8 mouse cellular contexts compared by ENCODE assay signal in the genomic region with DNA sequence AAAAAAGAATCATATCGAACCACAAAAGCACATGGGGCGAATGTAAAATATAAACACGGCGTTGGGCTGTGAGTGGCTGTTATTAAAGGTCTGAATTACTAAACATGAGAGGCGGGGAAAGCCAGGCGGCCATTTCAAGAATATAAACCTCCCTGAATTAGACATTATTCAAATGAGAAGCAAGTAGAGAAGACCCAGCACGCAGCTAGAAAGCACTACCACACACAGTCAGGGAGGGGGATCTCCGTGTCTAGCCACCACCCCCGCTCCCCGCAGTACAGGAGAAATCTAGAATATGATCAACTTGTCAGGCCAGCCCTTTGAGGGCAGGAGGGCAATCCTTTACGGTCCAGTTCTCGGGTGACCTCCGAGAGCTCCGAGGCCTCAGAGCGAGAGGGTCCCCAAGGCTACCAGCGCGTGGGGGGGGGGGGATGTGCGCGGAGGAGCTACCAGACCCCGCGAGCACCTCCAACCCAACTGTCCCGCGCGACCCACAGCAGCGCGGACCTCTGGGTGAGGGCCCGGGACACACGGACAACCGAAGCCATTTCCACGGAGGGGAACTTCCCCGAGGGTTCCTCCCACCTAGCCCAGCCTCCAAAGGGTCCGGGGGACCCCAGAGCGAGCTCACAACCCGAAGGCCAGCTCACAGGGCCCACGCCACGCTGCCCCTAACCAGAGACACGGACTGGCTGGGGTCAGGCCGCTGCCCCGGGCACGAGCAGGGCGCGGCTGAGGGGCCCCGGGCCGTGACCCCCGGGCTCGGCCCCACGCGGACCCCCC. TPM values are rescaled to one million over a fixed set of nuclear protein-coding genes. Genes with fewer than 3 reads are reported as not detected.
DNase-seq lines count a peak whose midpoint lies in the region; ATAC-seq and TF ChIP-seq lines count a peak whose summit lies in the region.

No protein-coding gene starts in this region.

- CTCF ChIA-PET in Patski (lab: Charles Lee): interaction anchor here (1.1 to 1.6 kb wide), 3 partner anchors 148 to 221 kb away, joined by 3 to 7 read pairs (median 6); no protein-coding TSS in a partner anchor

- in situ Hi-C loops in Patski (cut with MboI; ENCODE audit: low pct_unique_long_range_greater_than_20kb): loop anchor here (10.0 kb wide), 1 partner anchor 227 kb away; no protein-coding TSS in a partner anchor

- H3K27ac ChIP-seq in hindbrain, embryonic 14.5 days: peak overlapping the region; percentile 94

- H3K4me3 ChIP-seq in hindbrain, embryonic 14.5 days (replicated peaks; ENCODE audit: low read length): peak overlapping the region; percentile 87

- peak; percentile 14 for ATAC-seq in Patski
- ATAC-seq in hindbrain, embryonic 14.5 days (ENCODE audit: low FRiP score): peak; percentile 12; the same call in 1 of the 2 replicates
- peak; percentile 3 for ATAC-seq in megakaryocyte, adult 5-6 weeks (ENCODE audit: poor library complexity, severe bottlenecking)

- H3K36me3 ChIP-seq in hindbrain, embryonic 14.5 days (replicated peaks; ENCODE audit: control insufficient read depth, insufficient read depth): no peaks in the 10 kb centered on the region

- under 1% methylated on average over 45 of the region's 48 CpGs for WGBS in hindbrain, embryonic 14.5 days

- H3K4me2 ChIP-seq in hindbrain, embryonic 14.5 days (replicated peaks): peak overlapping the region; percentile 91

- TF ChIP-seq CTCF in Patski (IDR thresholded peaks at IDR 0.05): no peak

- H3K4me1 ChIP-seq in hindbrain, embryonic 14.5 days (replicated peaks; ENCODE audit: control insufficient read depth, insufficient read depth, low read length): peaks cover 13% of the 10 kb centered on the region

- POLR2A ChIA-PET in Patski (lab: Charles Lee): interaction anchor here (1.9 kb wide), 1 partner anchor 9 kb away, joined by 4 read pairs; no protein-coding TSS in a partner anchor

- H3K9me3 ChIP-seq in hindbrain, embryonic 14.5 days (ENCODE audit: control insufficient read depth, low read length): no peaks in the 10 kb centered on the region

- no peaks in the 10 kb centered on the region for H3K27me3 ChIP-seq in Patski
- H3K27me3 ChIP-seq in hindbrain, embryonic 14.5 days (ENCODE audit: control insufficient read depth, insufficient read depth, low read length): no peaks in the 10 kb centered on the region

- peak overlapping the region; percentile 98 for H3K9ac ChIP-seq in hindbrain, embryonic 14.5 days

- DNase-seq in Patski (ENCODE audit: low read depth, low spot score): peak; percentile 15
- DNase-seq in cerebellum, postnatal 10 days: peak; percentile 61
- peak; percentile 29 to 38 for DNase-seq in frontal cortex, postnatal 14 days (ENCODE audit: low spot score in 2 of 2)
- peak; percentile 56 for DNase-seq in hindbrain, embryonic 14.5 days (ENCODE audit: low spot score)
- DNase-seq in left cerebral cortex, adult 8-10 months (ENCODE audit: low spot score in 2 of 2): peak; percentile 25 to 39
- peak; percentile 50 to 74 for DNase-seq in right cerebral cortex, adult 2 months (ENCODE audit: low spot score in 2 of 2)
- DNase-seq in urinary bladder, postnatal 25 days (ENCODE audit: low spot score): peak; percentile 30

RNA-seq across cellular contexts. Expression of a gene that starts 1.2 kb away (rescaled TPM):
- polyA plus RNA-seq in Patski (2021): 8.3 TPM
- 18.1 and 19.2 TPM in 2 replicates for polyA plus RNA-seq in hindbrain, embryonic 14.5 days (2014; fragmentation: Nextera tagmentation; extraction: Ambion mirVana)
- 10 to 100 TPM; 16.4 to 23.9 (median 19.0) TPM for total RNA-seq in left cerebral cortex, adult 8-10 months (2022)
- 21.9 and 25.6 TPM in 2 replicates for total RNA-seq in megakaryocyte, adult 5-6 weeks (2015)
- total RNA-seq in megakaryocyte, adult 5-6 weeks (2017): 12.9 and 18.1 TPM in 2 replicates

Comparison
In these comparisons a context has a peak if more than half of its experiments do, and no peak if none do; other contexts are left out.
1. Peak in every context shown above with its lines: DNase-seq, ATAC-seq, H3K4me3 ChIP-seq and H3K27ac ChIP-seq.